Mouse (Mus musculus) T-helper 17 cell (primary cell): ENCODE measurements around the gene Gcc2.

Experiments
- in situ Hi-C, 2 experiments: fragments of 300-600 bp; cut with MboI, MseI; formaldehyde crosslinking; loops; 1 replicate in 1 of 2; 2 replicates in 1 of 2; pipeline ENCODE4 v1.15.1; 2025; ENCODE audit warnings: high pct_unique_total_duplicates in 2 of 2

Gcc2 gene

DNA sequence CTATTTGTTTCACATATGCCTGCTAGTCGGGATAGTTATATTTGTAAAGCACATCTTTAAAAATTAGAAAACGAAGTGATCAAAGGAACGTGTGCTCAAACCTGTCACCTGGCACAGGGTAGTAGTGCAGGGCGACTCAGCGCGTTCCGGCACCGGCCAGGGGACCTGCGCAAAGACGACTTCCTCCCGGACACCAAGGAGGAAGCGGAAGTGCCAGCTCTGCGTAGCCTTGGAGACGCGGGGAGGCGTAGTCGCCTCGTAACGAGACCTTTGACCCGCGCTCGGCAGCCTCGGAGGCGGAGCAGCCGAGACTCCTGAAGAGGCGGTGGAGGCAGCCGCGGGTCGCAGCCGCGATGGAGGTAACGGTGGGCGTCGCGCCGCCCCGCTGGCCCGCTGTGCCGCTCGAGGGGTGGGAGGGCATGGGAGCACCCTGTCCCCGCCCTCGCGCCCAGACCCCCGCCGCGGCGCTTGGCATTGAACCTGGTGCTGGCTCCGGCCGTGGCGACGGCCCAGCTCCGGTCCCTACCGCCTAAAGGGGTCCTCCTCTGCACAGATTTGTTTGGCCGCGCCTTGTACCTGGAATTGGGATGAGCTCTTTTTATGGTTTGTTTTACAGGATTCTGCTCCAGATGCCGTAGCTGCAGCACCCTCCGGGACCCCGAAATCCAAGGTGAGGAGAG, at the start of gene Gcc2:
Gcc2 (plus strand) TSS at position 285 of the 680 bp plus-strand sequence.
- in situ Hi-C loops = loop anchor here in 1 of 2 experiments (5.0 kb wide), 2 partner anchors 57 to 513 kb away; no protein-coding TSS in a partner anchor

- in situ Hi-C loops = loop anchor here (10.0 to 25.0 kb wide), 9 partner anchors 611 to 1961 kb away; no protein-coding TSS in a partner anchor
Measured at GRCm38 (mm10) chr10:58205986-58206385, 49.3 kb upstream of the Gcc2 start.

DNA sequence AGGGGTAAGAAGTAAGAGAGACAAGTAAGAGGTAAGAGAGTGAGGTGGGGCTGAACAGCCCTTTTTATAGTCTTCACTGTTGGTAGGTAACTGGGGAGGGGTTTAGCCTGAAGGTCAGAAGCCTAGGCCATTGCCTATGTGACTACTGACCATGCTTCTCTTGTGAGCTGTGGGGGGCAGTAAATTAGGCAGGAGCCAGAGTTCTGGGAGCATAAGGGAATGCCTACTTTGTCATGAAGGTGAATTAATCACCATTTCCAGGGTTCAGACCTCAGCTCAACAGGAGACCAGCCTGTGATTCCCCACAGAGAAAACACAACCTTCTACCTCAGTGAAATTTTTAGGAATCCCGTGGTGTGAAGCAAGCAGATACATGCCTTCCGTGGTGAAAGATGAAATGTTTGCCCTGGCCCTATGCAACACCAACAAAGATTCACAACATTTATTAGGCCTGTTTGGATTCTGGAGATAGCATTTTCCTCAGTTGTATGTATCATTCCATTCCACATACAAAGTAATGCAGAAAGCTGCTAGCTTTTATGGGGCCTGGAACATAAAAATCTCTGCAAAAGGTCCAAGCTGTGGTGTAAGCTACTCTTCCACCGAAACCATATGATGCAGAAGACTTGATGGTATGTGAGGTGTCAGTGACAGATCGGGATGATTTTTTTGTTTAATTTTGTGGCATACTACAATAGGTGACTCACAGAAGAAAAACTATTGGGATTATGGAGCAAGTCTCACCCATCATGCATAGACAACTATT, 48.5 kb upstream of the Gcc2 start:
- in situ Hi-C loops = loop anchor here (10.0 to 25.0 kb wide), 9 partner anchors 612 to 1962 kb away; no protein-coding TSS in a partner anchor

GRCm38 (mm10) chr10:58209710-58210467, 45.4 kb upstream of the Gcc2 start:
- in situ Hi-C loops = loop anchor here (10.0 to 25.0 kb wide), 9 partner anchors 615 to 1965 kb away; no protein-coding TSS in a partner anchor

- in situ Hi-C loops = loop anchor here (25.0 kb wide), 6 partner anchors 623 to 1548 kb away; no protein-coding TSS in a partner anchor
Measured at GRCm38 (mm10) chr10:58210514-58210913, 44.8 kb upstream of the Gcc2 start.

GRCm38 (mm10) chr10:58211213-58211612, 44.1 kb upstream of the Gcc2 start:
- in situ Hi-C loops = loop anchor here (25.0 kb wide), 6 partner anchors 624 to 1549 kb away; no protein-coding TSS in a partner anchor

GRCm38 (mm10) chr10:58212230-58212629, 43.1 kb upstream of the Gcc2 start:
- in situ Hi-C loops = loop anchor here (25.0 kb wide), 6 partner anchors 625 to 1550 kb away; no protein-coding TSS in a partner anchor

GRCm38 (mm10) chr10:58214497-58214896, 40.8 kb upstream of the Gcc2 start:
- in situ Hi-C loops = loop anchor here (25.0 kb wide), 6 partner anchors 627 to 1552 kb away; no protein-coding TSS in a partner anchor

DNA sequence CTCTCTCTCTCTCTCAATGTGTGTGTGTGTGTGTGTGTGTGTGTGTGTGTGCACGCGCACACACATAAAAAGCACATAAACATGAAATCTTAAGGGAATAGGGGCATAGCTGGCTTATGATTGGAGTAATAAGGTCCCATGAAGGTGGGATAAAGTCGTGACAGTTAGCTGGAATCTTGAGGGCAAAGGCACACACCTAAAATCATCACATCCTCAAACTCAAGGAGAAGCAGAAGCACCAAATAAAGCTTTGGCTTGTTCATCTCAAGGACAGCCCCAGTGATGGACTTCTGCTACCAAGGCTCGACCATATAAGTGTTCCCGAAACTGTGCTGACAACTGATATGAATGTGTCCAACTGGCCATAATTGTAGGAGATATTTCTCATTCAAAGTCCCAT, 40.4 kb upstream of the Gcc2 start:
- in situ Hi-C loops = loop anchor here (25.0 kb wide), 6 partner anchors 628 to 1553 kb away; no protein-coding TSS in a partner anchor

DNA sequence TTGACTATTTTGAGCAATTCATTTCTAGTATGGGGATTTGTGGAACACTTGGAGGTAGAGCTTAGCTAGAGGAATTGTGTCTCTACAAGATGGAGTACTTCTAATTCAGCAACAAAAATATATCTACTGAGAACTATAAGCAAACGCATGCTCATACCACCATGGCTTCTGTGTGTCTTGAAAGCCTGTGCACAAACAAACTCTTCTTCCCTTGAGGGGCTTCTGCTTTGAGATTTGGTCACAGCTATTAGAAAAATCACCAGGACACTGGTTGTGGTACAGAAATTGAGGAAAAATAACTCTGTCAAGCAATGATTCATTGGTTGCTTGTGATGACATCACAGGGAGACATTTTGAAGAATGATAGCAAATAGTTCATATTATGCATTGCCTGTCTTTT, 39.9 kb upstream of the Gcc2 start:
- in situ Hi-C loops = loop anchor here (25.0 kb wide), 6 partner anchors 628 to 1553 kb away; no protein-coding TSS in a partner anchor

DNA sequence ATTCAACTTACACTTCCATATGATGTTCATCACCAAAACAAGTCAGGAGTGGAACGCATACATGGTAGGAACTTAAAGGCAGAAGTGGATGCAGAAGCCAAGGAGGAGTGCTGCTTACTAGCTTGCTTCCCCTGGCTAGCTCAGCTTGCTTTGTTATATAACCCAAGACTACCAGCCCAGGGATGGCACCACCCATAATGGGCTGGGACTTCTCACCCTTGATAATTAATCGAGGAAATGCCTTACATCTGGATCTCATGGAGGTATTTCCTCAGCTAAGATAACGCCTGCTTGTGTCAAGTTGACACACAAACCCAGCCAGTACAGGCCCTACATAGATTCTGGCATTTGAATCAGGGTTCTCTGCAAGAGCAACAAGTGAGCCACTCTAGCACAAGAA, 37.9 kb upstream of the Gcc2 start:
- in situ Hi-C loops = loop anchor here (25.0 kb wide), 6 partner anchors 630 to 1555 kb away; no protein-coding TSS in a partner anchor

DNA sequence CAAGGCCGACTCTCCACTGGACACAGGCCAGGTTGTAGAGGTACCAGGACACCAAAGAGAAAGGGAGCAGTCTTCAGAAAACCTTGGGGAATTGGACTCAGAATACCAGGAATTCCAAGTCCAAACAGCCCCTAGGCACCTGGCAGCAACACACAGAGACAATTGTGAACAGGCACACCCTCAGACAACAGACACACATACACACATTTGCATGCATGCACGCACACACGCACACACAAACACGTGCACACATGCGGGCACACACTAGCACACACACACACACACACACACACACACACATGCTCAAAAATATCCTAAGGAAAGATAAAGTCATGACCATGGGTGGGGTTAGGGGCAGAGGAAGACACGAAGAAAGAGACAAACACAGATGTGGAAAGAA, 34.6 kb upstream of the Gcc2 start:
- in situ Hi-C loops = loop anchor here (5.0 to 25.0 kb wide), 15 partner anchors 368 to 1558 kb away; no protein-coding TSS in a partner anchor

- in situ Hi-C loops = loop anchor here (5.0 to 25.0 kb wide), 15 partner anchors 369 to 1559 kb away; no protein-coding TSS in a partner anchor
Measured at GRCm38 (mm10) chr10:58221571-58221970, 33.7 kb upstream of the Gcc2 start.

DNA sequence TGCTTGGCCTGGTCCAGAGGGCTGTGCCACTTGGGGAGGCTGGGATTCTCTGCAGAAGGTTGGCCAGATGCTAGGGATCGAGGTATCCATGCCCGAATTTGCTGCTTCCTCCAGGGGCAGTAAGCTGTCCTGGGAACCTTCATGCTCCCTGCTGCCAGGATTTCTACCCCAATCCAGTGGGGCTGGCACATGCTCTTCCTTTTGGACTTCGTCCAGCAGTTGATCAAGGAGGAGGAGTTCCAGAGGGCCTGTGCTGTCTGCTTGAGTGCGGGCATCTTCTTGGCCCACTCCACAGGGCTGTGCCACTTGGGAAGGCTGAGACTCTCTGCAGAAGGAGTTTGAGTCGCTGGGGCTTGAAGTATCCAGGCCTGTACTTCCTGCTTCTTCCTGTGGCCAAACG, 32.1 kb upstream of the Gcc2 start:
- in situ Hi-C loops = loop anchor here (5.0 to 25.0 kb wide), 15 partner anchors 371 to 1561 kb away; no protein-coding TSS in a partner anchor

DNA sequence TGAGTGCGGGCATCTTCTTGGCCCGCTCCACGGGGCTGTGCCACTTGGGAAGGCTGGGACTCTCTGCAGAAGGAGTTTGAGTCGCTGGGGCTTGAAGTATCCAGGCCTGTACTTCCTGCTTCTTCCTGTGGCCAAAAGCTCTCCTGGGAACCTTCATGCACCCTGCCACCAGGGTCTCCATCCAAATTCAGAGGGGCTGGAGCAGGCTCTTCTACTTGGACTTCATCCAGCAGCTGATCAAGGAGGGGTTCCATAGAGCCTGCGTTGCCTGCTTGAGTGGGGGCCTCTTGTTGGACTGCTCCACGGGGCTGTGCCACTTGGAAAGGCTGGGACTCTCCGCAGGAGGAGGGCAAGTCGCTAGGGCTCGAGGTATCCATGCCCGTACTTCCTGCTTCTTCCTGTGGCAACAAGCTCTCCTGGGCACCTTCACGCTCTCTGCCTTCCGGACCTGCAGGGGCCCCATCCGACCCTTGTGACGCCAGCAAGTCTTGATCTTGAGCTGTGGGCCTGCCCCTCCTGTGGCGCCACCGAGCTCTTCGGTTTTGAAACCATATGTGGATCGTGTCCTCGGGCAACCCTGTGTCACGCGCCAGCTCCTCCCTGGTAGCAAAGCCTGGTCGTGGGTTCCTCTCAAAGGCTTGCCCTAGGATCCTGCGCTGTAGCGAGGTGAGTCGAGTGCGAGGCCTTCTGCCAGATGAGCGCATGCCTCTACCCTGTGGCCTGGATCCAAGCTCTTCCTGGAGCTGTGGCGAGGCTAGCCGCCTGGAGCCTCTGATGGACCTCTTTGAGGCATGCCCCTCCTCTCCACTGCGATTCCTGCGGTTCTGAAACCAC, 31.1 kb upstream of the Gcc2 start:
- in situ Hi-C loops = loop anchor here (5.0 to 25.0 kb wide), 15 partner anchors 372 to 1562 kb away; no protein-coding TSS in a partner anchor

DNA sequence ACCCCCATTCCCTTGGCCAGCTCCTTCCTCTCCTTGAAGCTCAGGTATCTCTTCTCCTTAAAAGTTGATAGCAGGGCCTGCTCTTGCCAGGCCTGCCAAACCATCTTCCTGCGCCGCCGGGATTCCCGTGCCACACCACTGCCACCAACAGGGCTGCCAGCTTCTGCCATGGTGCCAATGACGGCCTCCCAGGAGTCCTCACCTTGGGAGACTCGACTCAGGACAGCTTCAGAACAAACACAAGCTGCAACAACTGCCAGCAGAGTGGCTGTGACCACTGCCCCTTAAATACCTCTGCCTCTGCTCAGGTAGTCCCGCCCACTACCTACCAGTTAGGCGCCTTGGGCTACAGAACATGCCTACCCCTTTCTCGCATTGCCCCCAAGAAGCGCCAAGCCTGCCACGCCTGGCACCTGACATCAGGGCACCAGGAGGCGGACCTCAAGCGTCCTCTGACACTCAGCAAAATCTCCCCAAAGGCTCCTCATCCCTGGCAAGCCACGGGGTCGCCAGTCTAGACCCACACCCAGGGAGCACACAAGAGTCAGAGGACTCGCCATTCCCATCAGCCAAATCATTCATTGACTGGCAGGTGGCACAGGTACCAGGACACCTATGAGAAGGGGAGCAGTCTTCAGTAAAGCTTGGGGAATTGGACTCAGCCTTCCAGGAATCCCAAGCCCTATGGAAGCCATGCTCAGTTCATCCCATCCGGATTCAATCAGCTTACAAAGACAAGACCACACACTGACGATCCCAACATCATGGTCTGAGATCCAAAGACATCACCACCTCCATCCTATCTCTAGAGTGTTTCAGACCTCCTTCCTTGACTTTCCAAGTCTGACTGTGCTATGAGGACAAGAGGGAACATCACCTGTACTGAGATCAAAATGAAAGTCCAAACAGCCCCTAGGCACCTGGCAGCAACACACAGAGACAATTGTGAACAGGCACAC, 30.2 kb upstream of the Gcc2 start, which contains the start of gene AW822073:
AW822073 (minus strand) TSS at position 104 of the 959 bp plus-strand sequence.
- in situ Hi-C loops = loop anchor here (5.0 to 25.0 kb wide), 18 partner anchors 373 to 1763 kb away; no protein-coding TSS in a partner anchor

- in situ Hi-C loops = loop anchor here (10.0 to 25.0 kb wide), 6 partner anchors 698 to 1764 kb away; no protein-coding TSS in a partner anchor
Measured at GRCm38 (mm10) chr10:58226357-58226756, 28.9 kb upstream of the Gcc2 start.

GRCm38 (mm10) chr10:58227798-58228197, 27.5 kb upstream of the Gcc2 start:
- in situ Hi-C loops = loop anchor here (10.0 to 25.0 kb wide), 6 partner anchors 697 to 1765 kb away; no protein-coding TSS in a partner anchor
